Mouse (Mus musculus) left cerebral cortex, adult 8-10 months (tissue): ENCODE measurements around the gene Fez2. TPM values are rescaled to one million over a fixed set of nuclear protein-coding genes. Genes with fewer than 3 reads are reported as not detected.

Experiments used
- DNase-seq, 2 experiments: peaks; one replicate each; pipeline ENCODE4 v3.0.0; 2022; ENCODE audit warnings: low spot score in 2 of 2
- total RNA-seq, 4 experiments: library from RNA; stranded (reverse); gene quantifications; 2 replicates each; pipeline ENCODE4 v1.2.4; 2022

Gene Fez2
- 10 to 100 TPM; 35.9 to 40.8 (median 39.5) TPM for total RNA-seq

- peak; percentile 76 to 87 for DNase-seq
Measured at GRCm38 (mm10) chr17:78417381-78418281, at the start of gene Fez2. Gene Fez2 (minus strand): TSS chr17:78418152.

GRCm38 (mm10) chr17:78465500-78465899, 47.5 kb upstream of the Fez2 start:
- no peak for DNase-seq

GRCm38 (mm10) chr17:78465071-78465470, 47.1 kb upstream of the Fez2 start:
- no peak for DNase-seq

GRCm38 (mm10) chr17:78460140-78460539, 42.2 kb upstream of the Fez2 start:
- no peak for DNase-seq

- DNase-seq = no peak
Measured at GRCm38 (mm10) chr17:78455556-78455955, 37.6 kb upstream of the Fez2 start.

- peak; percentile 28 to 45 for DNase-seq
Measured at GRCm38 (mm10) chr17:78455114-78455513, 37.2 kb upstream of the Fez2 start.

GRCm38 (mm10) chr17:78454189-78454977, 36.4 kb upstream of the Fez2 start:
- DNase-seq = peak; percentile 6 to 24

GRCm38 (mm10) chr17:78453529-78453928, 35.6 kb upstream of the Fez2 start:
- DNase-seq = no peak

GRCm38 (mm10) chr17:78451886-78452285, 33.9 kb upstream of the Fez2 start:
- DNase-seq = no peak

GRCm38 (mm10) chr17:78451332-78451793, 33.4 kb upstream of the Fez2 start:
- no peak for DNase-seq

- DNase-seq = no peak
Measured at GRCm38 (mm10) chr17:78449635-78450197, 31.8 kb upstream of the Fez2 start.

GRCm38 (mm10) chr17:78444826-78445225, 26.9 kb upstream of the Fez2 start:
- DNase-seq = no peak

- no peak for DNase-seq
Measured at GRCm38 (mm10) chr17:78440771-78441170, 22.8 kb upstream of the Fez2 start.

- no peak for DNase-seq
Measured at GRCm38 (mm10) chr17:78437161-78437560, 19.2 kb upstream of the Fez2 start.

GRCm38 (mm10) chr17:78435661-78436060, 17.7 kb upstream of the Fez2 start:
- no peak for DNase-seq

- peak in 1 of 2 experiments; percentile 20 for DNase-seq
Measured at GRCm38 (mm10) chr17:78434746-78435145, 16.8 kb upstream of the Fez2 start.

GRCm38 (mm10) chr17:78430374-78430773, 12.4 kb upstream of the Fez2 start:
- DNase-seq = no peak

GRCm38 (mm10) chr17:78429051-78429450, 11.1 kb upstream of the Fez2 start:
- no peak for DNase-seq

- no peak for DNase-seq
Measured at GRCm38 (mm10) chr17:78425026-78425425, 7.1 kb upstream of the Fez2 start.

- DNase-seq = no peak
Measured at GRCm38 (mm10) chr17:78419216-78419615, 1.3 kb upstream of the Fez2 start.

GRCm38 (mm10) chr17:78415255-78415654, 2.7 kb downstream of the Fez2 start:
- DNase-seq = no peak

- no peak for DNase-seq
Measured at GRCm38 (mm10) chr17:78409900-78410299, 8.1 kb downstream of the Fez2 start.
